Mouse (Mus musculus): ENCODE measurements around the gene Slc35g2.

Slc35g2 gene

GRCm38 (mm10) chr9:100558023-100558573 is 12.8 kb downstream of the Slc35g2 start:
- DNase-seq, result no peak

GRCm38 (mm10) chr9:100555686-100556085 is 15.2 kb downstream of the Slc35g2 start:
- DNase-seq, result no peak

- no peak for DNase-seq
Observed at GRCm38 (mm10) chr9:100548313-100548712, 22.6 kb downstream of the Slc35g2 start.

- DNase-seq, result no peak
Observed at GRCm38 (mm10) chr9:100546594-100546910, 24.3 kb downstream of the Slc35g2 start.

- peak; percentile 99 for DNase-seq
Observed at GRCm38 (mm10) chr9:100545715-100546593, 24.9 kb downstream of the Slc35g2 start, which contains the start of gene Nck1. Gene Nck1 (minus strand): TSS chr9:100546134.

- no peak for DNase-seq
Observed at GRCm38 (mm10) chr9:100544948-100545714, 25.8 kb downstream of the Slc35g2 start.

- no peak for DNase-seq
Observed at GRCm38 (mm10) chr9:100535618-100536262, 35.1 kb downstream of the Slc35g2 start.

GRCm38 (mm10) chr9:100534686-100535085 is 36.2 kb downstream of the Slc35g2 start:
- DNase-seq, result no peak

GRCm38 (mm10) chr9:100532847-100533505 is 37.9 kb downstream of the Slc35g2 start:
- no peak for DNase-seq

- DNase-seq, result no peak
Observed at GRCm38 (mm10) chr9:100531296-100531695, 39.6 kb downstream of the Slc35g2 start.

GRCm38 (mm10) chr9:100525225-100525624 is 45.7 kb downstream of the Slc35g2 start:
- no peak for DNase-seq

- no peak for DNase-seq
Observed at GRCm38 (mm10) chr9:100522029-100522428, 48.9 kb downstream of the Slc35g2 start.

- peak; percentile 64 for DNase-seq
Observed at GRCm38 (mm10) chr9:100520586-100520985, 50.3 kb downstream of the Slc35g2 start.

GRCm38 (mm10) chr9:100520012-100520411 is 50.9 kb downstream of the Slc35g2 start:
- no peak for DNase-seq

- DNase-seq, result no peak
Observed at GRCm38 (mm10) chr9:100507581-100507980, 63.3 kb downstream of the Slc35g2 start.

- DNase-seq, result no peak
Observed at GRCm38 (mm10) chr9:100506652-100507051, 64.2 kb downstream of the Slc35g2 start.

- no peak for DNase-seq
Observed at GRCm38 (mm10) chr9:100505498-100505897, 65.4 kb downstream of the Slc35g2 start.
